In genomic region chr3:123508056-123508674, GRCm38 (mm10) we compare ENCODE assay signal across 8 mouse cellular contexts.
DNase-seq lines count a peak whose midpoint lies in the region; ATAC-seq and TF ChIP-seq lines count a peak whose summit lies in the region.

No protein-coding gene starts in this region.

- peak overlapping the region; percentile 99 for H3K27ac ChIP-seq in bone marrow macrophage, adult 2 months (ENCODE audit: insufficient read depth, low read depth, low read length)
- H3K27ac ChIP-seq in embryonic fibroblast, embryonic 13.5 days (ENCODE audit: insufficient read depth, low read length), result peak overlapping the region; percentile 98
- peak overlapping the region; percentile 100 for H3K27ac ChIP-seq in kidney, embryonic 14.5 days (ENCODE audit: low read depth, low read length)
- H3K27ac ChIP-seq in limb, embryonic 15.5 days, result peak overlapping the region; percentile 100

- H3K4me3 ChIP-seq in bone marrow macrophage, adult 2 months (ENCODE audit: insufficient read depth, low read length), result peak overlapping the region; percentile 100
- H3K4me3 ChIP-seq in embryonic fibroblast, embryonic 13.5 days (ENCODE audit: insufficient read depth, low read length), result peak overlapping the region; percentile 80
- H3K4me3 ChIP-seq in kidney, embryonic 14.5 days (ENCODE audit: low read length), result peak overlapping the region; percentile 89
- H3K4me3 ChIP-seq in limb, embryonic 15.5 days, result peak overlapping the region; percentile 67

- TF ChIP-seq CTCF in bone marrow macrophage, adult 2 months (IDR thresholded peaks at IDR 0.05; ENCODE audit: low read depth, low read length), result no peak
- TF ChIP-seq CTCF in embryonic fibroblast, embryonic 13.5 days (IDR thresholded peaks at IDR 0.05; ENCODE audit: borderline replicate concordance, insufficient read depth, low read length), result peak; percentile 30; the same call in 1 of the 2 replicates

- peak overlapping the region; percentile 72 for H3K4me2 ChIP-seq in kidney, embryonic 14.5 days (replicated peaks; ENCODE audit: low read depth, low read length)
- H3K4me2 ChIP-seq in limb, embryonic 15.5 days, result peak overlapping the region; percentile 64

- H3K9ac ChIP-seq in kidney, embryonic 14.5 days (ENCODE audit: low read depth, low read length), result peak overlapping the region; percentile 94
- peak overlapping the region; percentile 96 for H3K9ac ChIP-seq in limb, embryonic 15.5 days

- peaks cover 8% of the 10 kb centered on the region for H3K4me1 ChIP-seq in bone marrow macrophage, adult 2 months (ENCODE audit: control insufficient read depth, insufficient read depth, low read length)
- peaks cover 8% of the 10 kb centered on the region for H3K4me1 ChIP-seq in embryonic fibroblast, embryonic 13.5 days (ENCODE audit: control insufficient read depth, insufficient read depth, low read length)
- H3K4me1 ChIP-seq in kidney, embryonic 14.5 days (ENCODE audit: control insufficient read depth, insufficient read depth, low read length), result no peaks in the 10 kb centered on the region; the same call in 1 of the 2 replicates
- H3K4me1 ChIP-seq in limb, embryonic 15.5 days, result peaks cover 15% of the 10 kb centered on the region

- H3K27me3 ChIP-seq in kidney, embryonic 14.5 days (ENCODE audit: control insufficient read depth, insufficient read depth, low read length), result no peaks in the 10 kb centered on the region
- H3K27me3 ChIP-seq in limb, embryonic 15.5 days, result no peaks in the 10 kb centered on the region

- DNase-seq in A20 (ENCODE audit: low read depth, low spot score), result peak; percentile 99
- DNase-seq in heart, adult 9 months (ENCODE audit: low spot score in 2 of 2), result peak; percentile 98 to 99
- peak; percentile 99 for DNase-seq in monocyte, adult 2 months (ENCODE audit: low read depth in 1 of 2, low spot score in 2 of 2)
- peak; percentile 99 for DNase-seq in spleen, postnatal 36 days (ENCODE audit: low spot score in 2 of 2)

- H3K36me3 ChIP-seq in kidney, embryonic 14.5 days (ENCODE audit: control insufficient read depth, insufficient read depth, low read length), result peaks cover 13% of the 10 kb centered on the region; the same call in 1 of the 2 replicates
- peaks cover 7% of the 10 kb centered on the region; the same call in 1 of the 2 replicates for H3K36me3 ChIP-seq in limb, embryonic 15.5 days

- peak; percentile 97 for ATAC-seq in kidney, embryonic 14.5 days (ENCODE audit: low FRiP score, low TSS enrichment)
- ATAC-seq in limb, embryonic 15.5 days (ENCODE audit: insufficient number of reproducible peaks, low FRiP score, low TSS enrichment, low read depth), result peak; percentile 99

- under 1% methylated on average over 53 of the region's 53 CpGs for WGBS in kidney, embryonic 14.5 days
- under 1% methylated on average over 53 of the region's 53 CpGs for WGBS in limb, embryonic 15.5 days

- peak; percentile 98 for TF ChIP-seq POLR2A in bone marrow macrophage, adult 2 months (IDR thresholded peaks at IDR 0.05; ENCODE audit: borderline replicate concordance, low read depth, low read length)
- TF ChIP-seq POLR2A in embryonic fibroblast, embryonic 13.5 days (IDR thresholded peaks at IDR 0.05; ENCODE audit: low read depth, low read length), result peak; percentile 99

- no peaks in the 10 kb centered on the region for H3K9me3 ChIP-seq in kidney, embryonic 14.5 days (ENCODE audit: control insufficient read depth, low read length)
- no peaks in the 10 kb centered on the region for H3K9me3 ChIP-seq in limb, embryonic 15.5 days

Comparison
In these comparisons a context has a peak if more than half of its experiments do, and no peak if none do; other contexts are left out.
1. Peak in every context shown above with its lines: DNase-seq, ATAC-seq, H3K4me3 ChIP-seq and H3K27ac ChIP-seq.